Mouse (Mus musculus) bone marrow macrophage, adult 2 months (primary cell): ENCODE measurements around the gene Dnph1.

Experiments used
- CTCF ChIP-seq: IDR thresholded peaks from 2 replicates; pipeline ENCODE4 v1.5.1; 2012; ENCODE audit warnings: low read depth, mild to moderate bottlenecking, low read length, moderate library complexity
- POLR2A ChIP-seq: IDR thresholded peaks from 2 replicates; pipeline ENCODE4 v1.6.1; 2012; ENCODE audit warnings: mild to moderate bottlenecking, low read depth, low read length, borderline replicate concordance

DNA sequence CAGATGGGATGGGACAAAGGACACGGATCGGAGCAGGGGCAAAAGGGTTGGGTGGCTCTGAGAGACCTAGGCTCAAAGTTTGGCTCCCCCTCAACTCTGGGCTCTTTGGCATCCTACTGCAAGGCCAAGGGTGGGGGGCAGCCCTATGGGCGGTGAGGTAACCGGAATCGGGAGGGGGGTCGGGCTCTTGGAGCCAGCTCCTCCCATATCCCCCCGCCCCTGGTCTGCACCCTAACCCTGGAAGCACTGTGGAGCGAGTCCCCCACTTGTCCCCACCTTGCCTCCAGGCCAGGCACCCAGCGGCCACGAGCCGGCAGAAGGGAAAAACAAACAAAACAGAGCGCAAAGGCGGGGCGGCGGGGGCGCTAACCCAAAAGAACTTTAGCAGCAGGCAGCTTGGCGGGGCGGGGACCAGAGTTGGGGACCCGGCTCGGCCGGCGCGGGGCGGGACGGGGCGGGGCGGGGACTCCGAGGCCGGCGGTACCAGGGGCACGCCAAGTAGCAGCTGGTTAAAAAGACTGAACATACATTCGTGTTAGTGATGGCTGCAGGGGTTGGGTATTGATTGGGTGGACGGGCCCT, 41.3 kb upstream of the Dnph1 start:
- TF ChIP-seq CTCF: no peak
- TF ChIP-seq POLR2A: no peak
